Mouse (Mus musculus) brain, embryonic 18.5 days (tissue): ENCODE measurements around the gene Scfd2.

Source experiments
- DNase-seq: peaks from one replicate; pipeline ENCODE4 v3.0.0-alpha.2; 2012; ENCODE audit warnings: low read depth, low spot score

The Scfd2 gene

GRCm38 (mm10) chr5:74204465-74204864 lies 327.1 kb downstream of the Scfd2 start:
- DNase-seq, result no peak

GRCm38 (mm10) chr5:74202515-74202914 lies 329.0 kb downstream of the Scfd2 start:
- DNase-seq, result no peak

GRCm38 (mm10) chr5:74201570-74202357 lies 329.8 kb downstream of the Scfd2 start:
- no peak for DNase-seq

- no peak for DNase-seq
These were observed 331.1 kb downstream of the Scfd2 start for GRCm38 (mm10) chr5:74200481-74200880.

GRCm38 (mm10) chr5:74199793-74200192 lies 331.8 kb downstream of the Scfd2 start:
- DNase-seq, result no peak

- no peak for DNase-seq
These were observed 333.1 kb downstream of the Scfd2 start for GRCm38 (mm10) chr5:74198446-74198845.

GRCm38 (mm10) chr5:74197541-74198330 lies 333.8 kb downstream of the Scfd2 start:
- DNase-seq, result no peak

- DNase-seq, result no peak
These were observed 335.3 kb downstream of the Scfd2 start for GRCm38 (mm10) chr5:74196307-74196618.

GRCm38 (mm10) chr5:74195614-74196306 lies 335.8 kb downstream of the Scfd2 start:
- no peak for DNase-seq

GRCm38 (mm10) chr5:74194841-74195613 lies 336.5 kb downstream of the Scfd2 start, which contains the start of gene Rasl11b:
TSS of gene Rasl11b (plus strand) at chr5:74195286.
- peak; percentile 77 for DNase-seq

GRCm38 (mm10) chr5:74194027-74194840 lies 337.3 kb downstream of the Scfd2 start:
- DNase-seq, result no peak

- no peak for DNase-seq
These were observed 337.9 kb downstream of the Scfd2 start for GRCm38 (mm10) chr5:74193626-74194025.

GRCm38 (mm10) chr5:74193008-74193407 lies 338.6 kb downstream of the Scfd2 start:
- no peak for DNase-seq

- DNase-seq, result no peak
These were observed 340.6 kb downstream of the Scfd2 start for GRCm38 (mm10) chr5:74190911-74191310.

GRCm38 (mm10) chr5:74190161-74190491 lies 341.4 kb downstream of the Scfd2 start:
- DNase-seq, result no peak

- DNase-seq, result no peak
These were observed 341.9 kb downstream of the Scfd2 start for GRCm38 (mm10) chr5:74189484-74190160.

GRCm38 (mm10) chr5:74188886-74189285 lies 342.7 kb downstream of the Scfd2 start:
- DNase-seq, result no peak

GRCm38 (mm10) chr5:74188076-74188475 lies 343.5 kb downstream of the Scfd2 start:
- no peak for DNase-seq

GRCm38 (mm10) chr5:74184607-74185006 lies 347.0 kb downstream of the Scfd2 start:
- DNase-seq, result no peak

GRCm38 (mm10) chr5:74183118-74183517 lies 348.4 kb downstream of the Scfd2 start:
- DNase-seq, result no peak
